Mouse (Mus musculus) heart, adult 2 months (tissue): ENCODE measurements around the gene Tgm7. TPM values are rescaled to one million over a fixed set of nuclear protein-coding genes. Genes with fewer than 3 reads are reported as not detected.

Source experiments
- DNase-seq, 2 experiments: peaks; one replicate each; pipeline ENCODE4 v3.0.0; 2021
- H3K27ac ChIP-seq: fragments of 200-600 bp; 2 replicates; pipeline ENCODE4 v1.8.1; 2022
- H3K27me3 ChIP-seq: fragments of 200-500 bp; 2 replicates; pipeline ENCODE4 v1.6.1; 2012; ENCODE audit warnings: mild to moderate bottlenecking, low read length, inconsistent platforms, mixed read lengths; ENCODE audit not compliant: control insufficient read depth, insufficient read depth
- H3K36me3 ChIP-seq: fragments of 200-500 bp; 2 replicates; pipeline ENCODE4 v1.6.1; 2012; ENCODE audit warnings: low read length, inconsistent platforms; ENCODE audit not compliant: control insufficient read depth, insufficient read depth
- H3K4me1 ChIP-seq: fragments of 200-500 bp; 2 replicates; pipeline ENCODE4 v1.6.1; 2011; ENCODE audit warnings: low read length; ENCODE audit not compliant: control insufficient read depth, insufficient read depth
- H3K4me3 ChIP-seq: fragments of 200-600 bp; 2 replicates; pipeline ENCODE4 v1.8.1; 2022
- H3K79me2 ChIP-seq: fragments of 200-500 bp; replicated peaks from 2 replicates; pipeline ENCODE4 v1.6.1; 2012; ENCODE audit warnings: mild to moderate bottlenecking, inconsistent platforms, low read length, moderate library complexity, mixed read lengths; ENCODE audit not compliant: control insufficient read depth, insufficient read depth
- H3K9ac ChIP-seq: fragments of 200-500 bp; 2 replicates; pipeline ENCODE4 v1.6.1; 2012; ENCODE audit warnings: low read depth, mild to moderate bottlenecking, control low read depth, inconsistent platforms, low read length, mixed read lengths
- CTCF ChIP-seq: fragments of 200-600 bp; IDR thresholded peaks from 2 replicates; pipeline ENCODE4 v1.8.1; 2022; ENCODE audit warnings: antibody characterized with exemption, mild to moderate bottlenecking, moderate library complexity
- EP300 ChIP-seq: fragments of 200-500 bp; IDR thresholded peaks from 2 replicates; pipeline ENCODE4 v1.6.1; 2011; ENCODE audit warnings: low read depth, low read length, control low read depth; ENCODE audit not compliant: insufficient read depth
- POLR2A ChIP-seq: fragments of 200-500 bp; IDR thresholded peaks from 2 replicates; pipeline ENCODE4 v1.6.1; 2011; ENCODE audit warnings: mild to moderate bottlenecking, low read depth, low read length, control low read depth; ENCODE audit not compliant: insufficient read depth
- WGBS: fragments of 180-500 bp; shearing (Covaris S2); methylation state at CpG from one replicate; pipeline ENCODE4 v1.1.7; 2018; 5-methylcytosine and 5-hydroxymethylcytosine counted together
- intact Hi-C: fragments of 180-260 bp; cut with DNase I; formaldehyde crosslinking; loops from one replicate; pipeline ENCODE4 v1.15.1; 2025
- polyA plus RNA-seq: library from polyadenylated mRNA; depleted of rRNA; stranded (reverse); fragments of >200 nt; gene quantifications from 2 replicates; pipeline ENCODE4 v1.2.3, GENCODE M21; 2012; rRNA removed
- total RNA-seq, 2 experiments: library from RNA; stranded (reverse); gene quantifications; 2 replicates each; pipeline ENCODE4 v1.2.3; 2021

Tgm7 gene
- total and polyA plus RNA-seq, 3 experiments = 0.04 TPM; not detected in 2

DNA sequence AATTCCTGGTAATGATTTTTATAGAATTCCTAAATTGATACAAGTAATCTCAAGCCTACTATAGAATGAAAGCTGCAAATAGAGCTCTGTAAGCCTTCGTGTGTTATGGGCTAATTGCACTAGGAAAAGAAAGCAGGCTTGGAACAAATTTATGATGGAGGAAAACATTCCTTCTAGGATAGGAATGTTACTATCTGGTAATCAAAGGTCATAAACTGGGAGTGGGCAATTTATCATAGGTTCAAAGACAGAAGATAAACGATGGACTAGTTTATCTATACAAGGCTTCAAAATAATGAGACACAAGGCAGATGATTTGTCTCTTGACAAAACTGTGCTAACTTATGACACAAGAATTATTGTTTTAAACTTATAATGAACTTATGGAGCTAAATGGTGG, 48.3 kb downstream of the Tgm7 start:
- H3K36me3 ChIP-seq = no peaks in the 10 kb centered on the region
- H3K27ac ChIP-seq = no peak overlapping the region
- H3K4me3 ChIP-seq = no peak overlapping the region
- 84% methylated on average over 2 of the region's 2 CpGs for WGBS
- intact Hi-C loops = no loop called here
- DNase-seq = no peak
- no peaks in the 10 kb centered on the region for H3K4me1 ChIP-seq
- TF ChIP-seq EP300 (no peak), CTCF (no peak), POLR2A (no peak)
- H3K27me3 ChIP-seq = no peaks in the 10 kb centered on the region
- H3K79me2 ChIP-seq = no peaks in the 10 kb centered on the region
- H3K9ac ChIP-seq = no peak overlapping the region

DNA sequence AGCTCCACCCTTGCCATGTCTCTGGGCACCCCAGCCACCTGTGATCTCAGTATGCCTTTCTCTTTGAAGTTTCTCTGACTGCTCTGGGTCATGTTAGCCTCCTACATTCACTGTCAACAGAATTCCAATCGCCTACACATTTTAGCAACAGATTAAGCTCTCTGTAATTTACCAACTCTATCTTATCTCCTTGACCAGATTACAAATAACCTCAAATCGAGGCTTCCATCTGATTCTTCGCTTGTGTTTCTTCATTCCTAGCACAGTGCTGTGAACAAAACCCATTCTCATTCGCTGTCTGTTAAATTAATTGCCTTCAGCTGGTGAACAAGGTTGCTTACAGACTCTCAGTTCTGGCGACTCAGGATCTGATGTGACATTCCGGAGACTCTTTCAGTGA, 51.6 kb downstream of the Tgm7 start:
- Histone ChIP-seq H3K27me3 (0 out of 2 replicates have a peak, but pooled peaks cover 2% of the 10 kb centered on the region), H3K9ac (no peak overlapping the region), H3K36me3 (no peaks in the 10 kb centered on the region), H3K79me2 (no peaks in the 10 kb centered on the region), H3K27ac (no peak overlapping the region), H3K4me1 (no peaks in the 10 kb centered on the region; the same call in 1 of the 2 replicates), H3K4me3 (no peak overlapping the region)
- intact Hi-C loops = no loop called here
- TF ChIP-seq POLR2A (no peak), CTCF (no peak), EP300 (no peak)
- DNase-seq = no peak
- WGBS = 49% methylated on average over 6 of the region's 6 CpGs

DNA sequence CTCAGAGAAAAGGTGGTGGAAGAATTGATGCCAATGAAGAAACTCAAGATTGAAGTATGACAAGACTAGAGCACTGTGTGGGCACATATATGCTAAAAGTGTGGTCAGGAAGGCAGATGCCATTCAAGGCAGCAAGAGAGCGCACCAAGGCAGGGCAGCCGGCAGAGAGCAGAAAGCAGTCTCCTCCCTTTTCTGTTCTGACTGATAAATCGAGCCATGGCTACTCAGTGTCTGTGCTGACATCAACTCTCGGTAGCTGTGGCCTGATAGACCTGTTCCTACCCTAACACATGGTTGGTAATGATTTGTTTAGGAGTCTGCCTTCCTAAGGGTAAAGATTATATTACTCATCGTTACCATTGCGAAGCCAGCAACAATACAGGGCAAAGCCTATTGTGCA, 53.7 kb downstream of the Tgm7 start:
- DNase-seq = no peak
- no peak overlapping the region for H3K9ac ChIP-seq
- 87% methylated on average over 6 of the region's 6 CpGs for WGBS

DNA sequence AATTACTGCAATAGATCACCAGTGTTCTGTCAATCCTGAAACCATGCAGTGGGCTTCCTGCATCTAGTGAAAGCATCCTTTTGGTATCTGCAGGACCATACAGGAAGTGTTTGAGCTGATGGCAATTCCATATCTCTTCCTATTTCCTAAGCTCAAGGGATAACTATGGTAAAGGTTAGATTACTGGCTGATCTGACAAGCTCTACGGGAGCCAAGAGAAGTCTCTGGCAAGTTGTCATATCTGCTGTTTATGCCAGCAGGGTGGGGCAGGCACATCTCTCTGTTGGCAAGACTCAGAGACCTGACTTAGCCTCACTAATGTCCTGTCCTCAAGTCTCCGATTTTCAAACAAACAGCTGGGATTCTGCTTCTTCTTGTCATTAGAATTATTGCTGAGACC, 55.5 kb downstream of the Tgm7 start:
- Histone ChIP-seq H3K79me2 (no peaks in the 10 kb centered on the region), H3K4me3 (no peak overlapping the region), H3K9ac (no peak overlapping the region), H3K36me3 (no peaks in the 10 kb centered on the region), H3K4me1 (no peaks in the 10 kb centered on the region; the same call in 1 of the 2 replicates), H3K27ac (no peak overlapping the region), H3K27me3 (0 out of 2 replicates have a peak, but pooled peaks cover 3% of the 10 kb centered on the region)
- DNase-seq = no peak
- TF ChIP-seq POLR2A (no peak), EP300 (no peak), CTCF (no peak)
- WGBS = 16% methylated on average over 2 of the region's 2 CpGs
- intact Hi-C loops = no loop called here

More for the DNA sequence above, 53.7 kb downstream of the Tgm7 start:
- TF ChIP-seq POLR2A = no peak
- no peak for TF ChIP-seq CTCF
- TF ChIP-seq EP300 = no peak
- intact Hi-C loops = no loop called here
- Histone ChIP-seq H3K36me3 (no peaks in the 10 kb centered on the region), H3K27me3 (0 out of 2 replicates have a peak, but pooled peaks cover 3% of the 10 kb centered on the region), H3K4me1 (no peaks in the 10 kb centered on the region; the same call in 1 of the 2 replicates), H3K27ac (no peak overlapping the region), H3K79me2 (no peaks in the 10 kb centered on the region), H3K4me3 (no peak overlapping the region)

DNA sequence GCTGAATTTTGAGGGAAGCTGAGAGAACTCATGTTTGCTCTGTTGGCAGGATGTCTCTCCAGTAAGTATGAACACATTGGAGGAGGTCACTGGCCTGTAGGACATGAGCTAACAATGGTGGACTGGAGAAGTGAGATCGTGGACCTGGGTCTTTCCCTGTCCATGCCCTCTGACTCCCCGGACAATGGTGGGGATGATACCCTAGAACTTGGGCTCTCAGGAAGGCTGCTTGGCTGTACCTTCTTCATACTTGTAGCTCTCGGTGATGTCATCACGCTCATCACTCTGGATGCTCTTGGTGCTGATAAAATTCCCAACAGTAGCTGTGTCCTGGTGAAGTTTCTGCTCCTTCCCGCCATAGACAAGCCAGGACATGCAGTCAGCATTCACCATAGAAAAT, 57.4 kb downstream of the Tgm7 start:
- WGBS = 86% methylated on average over 5 of the region's 5 CpGs

DNA sequence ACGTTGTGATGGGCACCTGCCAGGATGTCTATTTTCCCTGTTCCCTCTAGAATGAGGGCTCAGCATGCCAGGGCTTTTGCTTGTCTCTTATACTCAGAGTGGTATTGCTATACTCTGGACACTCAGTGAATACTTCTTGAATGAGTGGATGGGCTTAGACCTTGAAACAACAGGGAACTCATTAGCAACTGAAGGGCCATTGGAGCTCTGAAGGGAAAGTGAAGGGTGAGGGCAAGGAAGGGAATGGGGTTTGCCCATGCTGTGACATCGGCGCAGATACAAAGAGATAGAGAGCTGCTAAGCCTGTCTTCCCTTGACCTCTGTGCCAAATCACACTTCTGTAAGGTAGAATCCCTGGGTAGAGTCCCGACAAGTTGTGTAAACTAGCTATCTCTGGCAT, 63.9 kb downstream of the Tgm7 start:
- intact Hi-C loops = no loop called here
- no peak for DNase-seq
- H3K27me3 ChIP-seq = no peaks in the 10 kb centered on the region
- no peaks in the 10 kb centered on the region for H3K36me3 ChIP-seq
- H3K79me2 ChIP-seq = no peaks in the 10 kb centered on the region
- WGBS = 82% methylated on average over 4 of the region's 4 CpGs
- no peak overlapping the region for H3K27ac ChIP-seq
- no peak overlapping the region for H3K4me3 ChIP-seq
- H3K9ac ChIP-seq = no peak overlapping the region
- TF ChIP-seq EP300 = no peak
- TF ChIP-seq CTCF = no peak
- no peak for TF ChIP-seq POLR2A
- H3K4me1 ChIP-seq = no peaks in the 10 kb centered on the region

More for the DNA sequence above, 57.4 kb downstream of the Tgm7 start:
- Histone ChIP-seq H3K4me1 (no peaks in the 10 kb centered on the region; the same call in 1 of the 2 replicates), H3K36me3 (no peaks in the 10 kb centered on the region), H3K9ac (no peak overlapping the region), H3K27ac (no peak overlapping the region), H3K79me2 (no peaks in the 10 kb centered on the region), H3K4me3 (no peak overlapping the region), H3K27me3 (0 out of 2 replicates have a peak, but pooled peaks cover 3% of the 10 kb centered on the region)
- TF ChIP-seq EP300 = no peak
- no peak for TF ChIP-seq CTCF
- no peak for DNase-seq
- intact Hi-C loops = no loop called here

Other genes starting within 250 kb of the Tgm7 start
- 10 to 100 TPM; 20.2 to 20.3 TPM for gene Ubr1, start 139.1 kb downstream of the Tgm7 start, total RNA-seq
- 18.1 and 28.8 TPM in 2 replicates for gene Ubr1, start 139.1 kb downstream of the Tgm7 start, polyA plus RNA-seq
- 1 to 10 TPM; 3.1 to 3.6 TPM for gene Tmem62, start 132.8 kb downstream of the Tgm7 start, total RNA-seq
- 5.1 and 8.2 TPM in 2 replicates for gene Tmem62, start 132.8 kb downstream of the Tgm7 start, polyA plus RNA-seq
- gene Ccndbp1, start 101.4 kb downstream of the Tgm7 start, total RNA-seq = 10 to 100 TPM; 27.8 to 44.4 TPM
- gene Ccndbp1, start 101.4 kb downstream of the Tgm7 start, polyA plus RNA-seq = 29.7 and 37.6 TPM in 2 replicates
- under 1 TPM in 1 of 2 experiments, not detected in 1; 0.09 TPM for gene Epb42, start 72.7 kb downstream of the Tgm7 start, total RNA-seq
- gene Epb42, start 72.7 kb downstream of the Tgm7 start, polyA plus RNA-seq = 0.12 and 0.41 TPM in 2 replicates
- gene Tgm5, start 24.0 kb downstream of the Tgm7 start, total RNA-seq = not detected
- 0.04 TPM in 1 of 2 replicates, not detected in the other for gene Tgm5, start 24.0 kb downstream of the Tgm7 start, polyA plus RNA-seq
- 1 to 10 TPM; 8.6 to 9.1 TPM for gene Adal, start 30.6 kb upstream of the Tgm7 start, total RNA-seq
- 4.6 and 11.1 TPM in 2 replicates for gene Adal, start 30.6 kb upstream of the Tgm7 start, polyA plus RNA-seq
- gene Lcmt2, start 30.9 kb upstream of the Tgm7 start, total RNA-seq = 10 to 100 TPM; 10.8 to 11.5 TPM
- gene Lcmt2, start 30.9 kb upstream of the Tgm7 start, polyA plus RNA-seq = 6.2 and 9.9 TPM in 2 replicates
- gene Tubgcp4, start 60.9 kb upstream of the Tgm7 start, total RNA-seq = 10 to 100 TPM; 13.7 to 14.3 TPM
- 18.5 and 22.8 TPM in 2 replicates for gene Tubgcp4, start 60.9 kb upstream of the Tgm7 start, polyA plus RNA-seq
- 1 to 10 TPM; 5.2 to 6.4 TPM for gene Zscan29, start 61.3 kb upstream of the Tgm7 start, total RNA-seq
- gene Zscan29, start 61.3 kb upstream of the Tgm7 start, polyA plus RNA-seq = 2.0 and 2.3 TPM in 2 replicates
- gene Trp53bp1, start 161.6 kb upstream of the Tgm7 start, total RNA-seq = 10 to 100 TPM; 28.3 to 29.4 TPM
- gene Trp53bp1, start 161.6 kb upstream of the Tgm7 start, polyA plus RNA-seq = 13.0 and 25.6 TPM in 2 replicates
- 1 to 10 TPM; 4.4 to 5.8 TPM for gene Map1a, start 179.8 kb upstream of the Tgm7 start, total RNA-seq
- 3.1 and 4.3 TPM in 2 replicates for gene Map1a, start 179.8 kb upstream of the Tgm7 start, polyA plus RNA-seq
- gene Ppip5k1, start 245.6 kb upstream of the Tgm7 start, total RNA-seq = 10 to 100 TPM; 85.1 to 93.6 TPM
- gene Ppip5k1, start 245.6 kb upstream of the Tgm7 start, polyA plus RNA-seq = 44.3 and 65.0 TPM in 2 replicates
- gene Ckmt1, start 247.9 kb upstream of the Tgm7 start, total RNA-seq = 1 to 10 TPM; 1.0 to 2.1 TPM
- gene Ckmt1, start 247.9 kb upstream of the Tgm7 start, polyA plus RNA-seq = 4.7 and 5.3 TPM in 2 replicates